Mouse (Mus musculus) CH12.LX (cell line): ENCODE results near the gene Rsrp1. TPM values are rescaled to one million over a fixed set of nuclear protein-coding genes. Genes with fewer than 3 reads are reported as not detected.
"Not testable (repeated sequence)": the region's sequence is repeated elsewhere in the genome, so short reads cannot be mapped to it uniquely, and the experiment has no call there.

ENCODE experiments used
- DNase-seq: peaks from one replicate; pipeline ENCODE4 v3.0.0-alpha.2; 2013; ENCODE audit errors: extremely low read depth
- H3K27ac ChIP-seq: 2 replicates; pipeline ENCODE4 v1.5.1; 2012; ENCODE audit warnings: low read depth, mild to moderate bottlenecking, control low read depth, moderate library complexity; ENCODE audit not compliant: insufficient read depth
- H3K27me3 ChIP-seq: replicated peaks from 2 replicates; pipeline ENCODE3; 2012; ENCODE audit warnings: inconsistent platforms
- H3K36me3 ChIP-seq, 2 experiments: replicated peaks in 1 of 2; 2 replicates each; pipeline versions ENCODE3 to v1.6.1; 2012; ENCODE audit warnings: inconsistent platforms in 1 of 2, low read length in 1 of 2, mild to moderate bottlenecking in 1 of 2, mixed read lengths in 1 of 2, moderate library complexity in 1 of 2; ENCODE audit not compliant: control insufficient read depth in 1 of 2, insufficient read depth in 1 of 2
- H3K4me1 ChIP-seq, 2 experiments: 2 replicates each; pipeline ENCODE4 v1.6.1; 2012; ENCODE audit warnings: inconsistent platforms in 1 of 2, moderate library complexity in 1 of 2; ENCODE audit not compliant: insufficient read depth in 2 of 2, control insufficient read depth in 1 of 2
- H3K4me2 ChIP-seq: 2 replicates; pipeline ENCODE4 v1.6.1; 2012; ENCODE audit warnings: low read depth, mild to moderate bottlenecking, control low read depth; ENCODE audit not compliant: poor library complexity, insufficient read depth, severe bottlenecking
- H3K4me3 ChIP-seq, 3 experiments: fragments of 150-350 bp in 1 of 3; sonication (generic) in 1 of 3; replicated peaks in 1 of 3; 2 replicates each; pipeline versions ENCODE3 to v1.5.1; 2011 to 2012; ENCODE audit warnings: low read depth in 2 of 3, low read length in 2 of 3, mild to moderate bottlenecking in 2 of 3, moderate library complexity in 2 of 3, control low read depth in 1 of 3, improper control_type of control experiment in 1 of 3, inconsistent platforms in 1 of 3, mixed read lengths in 1 of 3; ENCODE audit not compliant: poor library complexity in 1 of 3
- H3K79me2 ChIP-seq: replicated peaks from 2 replicates; pipeline ENCODE4 v1.6.1; 2012; ENCODE audit warnings: mild to moderate bottlenecking, moderate library complexity; ENCODE audit not compliant: control insufficient read depth, poor library complexity, insufficient read depth, severe bottlenecking; ENCODE audit errors: extremely low read depth
- H3K9ac ChIP-seq: 2 replicates; pipeline ENCODE4 v1.6.1; 2012; ENCODE audit warnings: low read depth, mild to moderate bottlenecking, control low read depth, moderate library complexity; ENCODE audit not compliant: insufficient read depth
- H3K9me3 ChIP-seq: replicated peaks from 2 replicates; pipeline ENCODE3; 2012; ENCODE audit warnings: low read length, inconsistent platforms, mixed read lengths
- BHLHE40 ChIP-seq: IDR thresholded peaks from 2 replicates; pipeline ENCODE4 v1.6.1; 2011; ENCODE audit warnings: mild to moderate bottlenecking, low read depth, low read length, improper control_type of control experiment
- CHD2 ChIP-seq: IDR thresholded peaks from 2 replicates; pipeline ENCODE4 v1.6.1; 2011; ENCODE audit warnings: low read length, improper control_type of control experiment
- CTCF ChIP-seq, 2 experiments: IDR thresholded peaks in 1 of 2; conservative IDR thresholded peaks in 1 of 2; 2 replicates each; pipeline ENCODE4 v1.5.1; 2011 to 2012; ENCODE audit warnings: low read depth in 2 of 2, low read length in 2 of 2, improper control_type of control experiment in 1 of 2, inconsistent platforms in 1 of 2, mild to moderate bottlenecking in 1 of 2, moderate library complexity in 1 of 2
- ELF1 ChIP-seq: IDR thresholded peaks from 2 replicates; pipeline ENCODE4 v1.6.1; 2014; ENCODE audit warnings: low read depth, mild to moderate bottlenecking, inconsistent platforms, low read length, improper control_type of control experiment
- EP300 ChIP-seq: IDR thresholded peaks from 2 replicates; pipeline ENCODE4 v1.6.1; 2011; ENCODE audit warnings: low read length, improper control_type of control experiment
- IRF4 ChIP-seq: IDR thresholded peaks from 2 replicates; pipeline ENCODE4 v1.6.1; 2014; ENCODE audit warnings: low read depth, mild to moderate bottlenecking, inconsistent platforms, low read length, improper control_type of control experiment
- JUND ChIP-seq: conservative IDR thresholded peaks from 2 replicates; pipeline ENCODE4 v1.6.1; 2011; ENCODE audit warnings: low read depth, low read length, improper control_type of control experiment
- KAT2A ChIP-seq: IDR thresholded peaks from 2 replicates; pipeline ENCODE4 v1.6.1; 2012; ENCODE audit warnings: low read length, improper control_type of control experiment, inconsistent platforms; ENCODE audit not compliant: insufficient replicate concordance
- MAX ChIP-seq: IDR thresholded peaks from 2 replicates; pipeline ENCODE4 v1.6.1; 2011; ENCODE audit warnings: low read length, improper control_type of control experiment
- MYC ChIP-seq: IDR thresholded peaks from 2 replicates; pipeline ENCODE4 v1.6.1; 2011; ENCODE audit warnings: low read depth, mild to moderate bottlenecking, improper control_type of control experiment, low read length
- POLR2AphosphoS2 ChIP-seq: IDR thresholded peaks from 2 replicates; pipeline ENCODE4 v1.6.1; 2011; ENCODE audit warnings: low read depth, low read length, improper control_type of control experiment
- SIN3A ChIP-seq: IDR thresholded peaks from 2 replicates; pipeline ENCODE4 v1.6.1; 2012; ENCODE audit warnings: low read length, improper control_type of control experiment, inconsistent platforms
- SMC3 ChIP-seq: IDR thresholded peaks from 2 replicates; pipeline ENCODE4 v1.6.1; 2011; ENCODE audit warnings: low read depth, low read length, improper control_type of control experiment
- TBP ChIP-seq: conservative IDR thresholded peaks from 2 replicates; pipeline ENCODE4 v1.6.1; 2011; ENCODE audit warnings: low read depth, low read length, improper control_type of control experiment
- USF1 ChIP-seq: IDR thresholded peaks from 2 replicates; pipeline ENCODE4 v1.6.1; 2014; ENCODE audit warnings: low read depth, mild to moderate bottlenecking, inconsistent platforms, low read length, improper control_type of control experiment
- ZC3H11A ChIP-seq: IDR thresholded peaks from 2 replicates; pipeline ENCODE4 v1.6.1; 2012; ENCODE audit warnings: low read depth, mild to moderate bottlenecking, inconsistent platforms, low read length, improper control_type of control experiment
- ZKSCAN1 ChIP-seq: IDR thresholded peaks from 2 replicates; pipeline ENCODE4 v1.6.1; 2012; ENCODE audit warnings: low read depth, inconsistent platforms, low read length, improper control_type of control experiment, borderline replicate concordance
- ZMIZ1 ChIP-seq: IDR thresholded peaks from 2 replicates; pipeline ENCODE4 v1.6.1; 2012; ENCODE audit warnings: low read depth, mild to moderate bottlenecking, inconsistent platforms, low read length, improper control_type of control experiment
- ZNF384 ChIP-seq: IDR thresholded peaks from 2 replicates; pipeline ENCODE4 v1.6.1; 2012; ENCODE audit warnings: low read depth, low read length, improper control_type of control experiment, inconsistent platforms
- dilution Hi-C: fragments of 300-500 bp; cut with MboI; formaldehyde crosslinking; loops from 2 replicates; pipeline ENCODE4 v1.14.3; 2020; ENCODE audit warnings: low sequenced_read_pairs; ENCODE audit not compliant: extremely low pct_unique_long_range_greater_than_20kb, extremely low pct_ligation_motif_present
- in situ Hi-C: fragments of 300-500 bp; cut with MboI; formaldehyde crosslinking; loops from 3 replicates; pipeline ENCODE4 v1.14.3; 2019; ENCODE audit warnings: low sequenced_read_pairs, low pct_ligation_motif_present, low pct_unique_long_range_greater_than_20kb, mixed read lengths
- polyA plus RNA-seq: library from polyadenylated mRNA; unstranded; fragments of >175 nt; gene quantifications from 2 replicates; pipeline ENCODE4 v1.2.1, GENCODE M21; 2012; ENCODE audit warnings: low read depth; ENCODE audit not compliant: insufficient read length
- total RNA-seq, 2 experiments: library from RNA; depleted of rRNA; stranded (reverse); fragments of 300-350 nt in 1 of 2; fragments of >200 nt in 1 of 2; gene quantifications; 2 replicates each; pipeline ENCODE4 v1.2.3; 2012 to 2014

Gene Rsrp1
- total and polyA plus RNA-seq, 3 experiments, result 51.2 to 69.4 (median 61.3) TPM

- 0 out of 2 replicates have a peak, but pooled peaks cover 2% of the 10 kb centered on the region for H3K79me2 ChIP-seq
- no peaks in the 10 kb centered on the region for H3K4me1 ChIP-seq
- in situ Hi-C loops, result no loop called here
Observed at GRCm38 (mm10) chr4:134903046-134903445, 20.3 kb upstream of the Rsrp1 start.

DNA sequence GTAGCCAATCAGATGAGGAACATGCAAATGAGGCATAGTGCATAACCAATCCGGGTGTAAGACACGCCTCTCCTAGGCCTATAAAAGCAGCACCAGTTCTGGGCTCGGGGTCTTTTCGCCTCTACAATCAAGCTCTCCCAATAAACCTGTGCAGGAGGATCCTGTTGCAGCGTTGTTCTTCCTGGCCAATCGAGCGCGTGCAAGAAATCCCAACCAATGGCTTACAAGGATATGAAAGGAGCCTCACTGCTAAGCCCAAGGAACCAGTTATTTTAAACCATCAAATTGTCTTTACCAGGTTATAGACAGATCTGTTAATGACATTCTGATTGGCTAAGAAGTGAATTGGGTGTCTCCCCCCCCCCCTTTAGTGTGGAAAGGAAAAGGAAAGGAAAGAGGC lies 12.0 kb upstream of the Rsrp1 start:
- H3K9me3 ChIP-seq, H3K4me3 ChIP-seq, H3K27me3 ChIP-seq, dilution Hi-C loops, H3K9ac ChIP-seq, H3K27ac ChIP-seq, H3K4me2 ChIP-seq, in situ Hi-C loops, DNase-seq: not testable (repeated sequence)
- Histone ChIP-seq H3K4me1 (peaks cover 3 to 14% of the 10 kb centered on the region in 2 experiments; a peak in 3 of 4 replicates), H3K79me2 (peaks cover 15% of the 10 kb centered on the region), H3K36me3 (peaks cover 29 to 42% of the 10 kb centered on the region in 2 experiments)

More at GRCm38 (mm10) chr4:134903046-134903445, 20.3 kb upstream of the Rsrp1 start:
- no peak for DNase-seq
- TF ChIP-seq SIN3A (no peak), TBP (no peak), EP300 (no peak), CHD2 (no peak), ZNF384 (no peak), MAX (no peak), MYC (no peak), IRF4 (no peak), ELF1 (no peak), SMC3 (no peak), ZKSCAN1 (no peak), ZC3H11A (no peak), KAT2A (no peak), BHLHE40 (no peak), JUND (no peak), ZMIZ1 (no peak), CTCF (conservative IDR thresholded peaks at IDR 0.05 in 1 of 2, IDR thresholded peaks at IDR 0.05 in 1 of 2; ENCODE audit: low read depth in 2 of 2, low read length in 2 of 2) (no peak), USF1 (no peak), POLR2AphosphoS2 (no peak)
- Histone ChIP-seq H3K4me3 (no peak overlapping the region), H3K27me3 (no peaks in the 10 kb centered on the region), H3K4me2 (no peak overlapping the region), H3K36me3 (peaks cover 74 to 92% of the 10 kb centered on the region in 2 experiments), H3K9me3 (no peaks in the 10 kb centered on the region), H3K9ac (no peak overlapping the region), H3K27ac (no peak overlapping the region)
- dilution Hi-C loops, result no loop called here
